Mouse (Mus musculus): ENCODE results near the gene Gm17657.

DNA sequence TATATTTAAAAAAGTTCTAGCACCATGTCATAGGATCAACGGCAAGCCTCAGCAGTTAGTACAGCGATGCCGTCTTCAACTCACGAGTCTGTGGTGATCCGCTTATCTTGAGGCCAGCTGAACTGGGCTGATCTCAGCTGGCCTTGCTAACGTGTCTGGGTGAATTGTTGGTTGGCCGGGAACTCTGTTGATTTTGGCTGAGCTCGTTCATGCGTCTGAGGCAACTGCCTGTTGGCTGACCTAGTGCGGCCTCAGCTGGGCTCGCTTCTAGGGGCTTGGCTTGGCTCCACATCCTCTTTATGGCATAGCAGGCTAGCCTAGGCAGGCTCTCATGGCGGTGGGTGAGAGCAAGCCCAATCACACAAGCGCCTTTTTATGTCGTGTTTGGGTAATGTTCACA is 8.0 kb downstream of the Gm17657 start:
- TF ChIP-seq CTCF (conservative IDR thresholded peaks at IDR 0.05; ENCODE audit: low read length) (no peak), NANOG (IDR thresholded peaks at IDR 0.05; ENCODE audit: borderline replicate concordance, low read length) (no peak), POU5F1 (IDR thresholded peaks at IDR 0.05; ENCODE audit: borderline replicate concordance, low read length) (no peak)

Measured in E14TG2a.4 (cell line).